Mouse (Mus musculus): ENCODE measurements around the gene Scel. TPM values are rescaled to one million over a fixed set of nuclear protein-coding genes. Genes with fewer than 3 reads are reported as not detected.

Scel gene
- 0.20 and 0.32 TPM in 2 replicates for polyA plus RNA-seq (2012; rRNA removed; ENCODE audit: low replicate concordance)

DNA sequence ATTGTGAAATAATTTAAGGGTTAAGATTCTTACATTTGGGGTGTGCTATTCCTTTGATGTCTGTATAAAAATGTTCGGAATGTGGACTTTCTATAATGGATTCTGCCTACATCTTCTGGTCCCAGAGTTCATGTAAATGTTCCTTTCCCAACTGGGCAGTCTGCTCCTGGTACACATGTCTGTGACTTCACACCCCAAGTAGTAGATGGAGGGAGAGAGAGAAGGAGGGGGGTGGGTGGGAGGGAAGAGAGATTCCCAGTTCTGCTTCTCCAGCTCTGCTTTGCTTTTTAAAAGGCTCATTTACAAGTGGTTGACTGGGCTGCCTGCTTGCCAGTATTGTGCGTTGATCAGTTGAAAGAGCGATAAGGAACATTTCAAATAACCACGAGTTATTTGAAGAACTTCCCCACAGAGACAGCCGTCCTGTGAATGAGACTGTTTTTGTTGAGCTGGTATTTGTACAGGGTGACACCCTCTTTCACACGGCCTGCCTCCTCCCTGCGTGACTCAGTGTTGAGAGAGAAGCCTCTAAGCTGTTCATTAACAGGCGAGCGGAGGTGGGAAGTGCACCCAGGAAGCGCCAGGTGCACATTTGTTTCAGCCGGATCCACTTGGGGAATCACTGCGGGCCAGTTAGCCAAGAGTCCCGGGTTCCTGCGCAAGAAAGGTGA, at the start of gene Scel:
Scel (plus strand) TSS at position 541 of the 671 bp plus-strand sequence.

GRCm38 (mm10) chr14:103649896-103650334, 136.8 kb downstream of the Scel start, which contains the start of gene Slain1:
TSS of gene Slain1 (plus strand) at chr14:103650228.

Other genes with a start within 250 kb of the Scel start
- 39.2 and 57.7 TPM in 2 replicates for gene Mycbp2, start 166.5 kb upstream of the Scel start, polyA plus RNA-seq (2012; rRNA removed; ENCODE audit: low replicate concordance)
- gene Slain1, start 136.9 kb downstream of the Scel start, polyA plus RNA-seq (2012; rRNA removed; ENCODE audit: low replicate concordance) = 0.40 and 7.5 TPM in 2 replicates